Mouse (Mus musculus): ENCODE measurements around the gene Agap3. TPM values are rescaled to one million over a fixed set of nuclear protein-coding genes. Genes with fewer than 3 reads are reported as not detected.

Gene Agap3
- polyA plus RNA-seq, 1 experiment: 44.7 TPM

DNA sequence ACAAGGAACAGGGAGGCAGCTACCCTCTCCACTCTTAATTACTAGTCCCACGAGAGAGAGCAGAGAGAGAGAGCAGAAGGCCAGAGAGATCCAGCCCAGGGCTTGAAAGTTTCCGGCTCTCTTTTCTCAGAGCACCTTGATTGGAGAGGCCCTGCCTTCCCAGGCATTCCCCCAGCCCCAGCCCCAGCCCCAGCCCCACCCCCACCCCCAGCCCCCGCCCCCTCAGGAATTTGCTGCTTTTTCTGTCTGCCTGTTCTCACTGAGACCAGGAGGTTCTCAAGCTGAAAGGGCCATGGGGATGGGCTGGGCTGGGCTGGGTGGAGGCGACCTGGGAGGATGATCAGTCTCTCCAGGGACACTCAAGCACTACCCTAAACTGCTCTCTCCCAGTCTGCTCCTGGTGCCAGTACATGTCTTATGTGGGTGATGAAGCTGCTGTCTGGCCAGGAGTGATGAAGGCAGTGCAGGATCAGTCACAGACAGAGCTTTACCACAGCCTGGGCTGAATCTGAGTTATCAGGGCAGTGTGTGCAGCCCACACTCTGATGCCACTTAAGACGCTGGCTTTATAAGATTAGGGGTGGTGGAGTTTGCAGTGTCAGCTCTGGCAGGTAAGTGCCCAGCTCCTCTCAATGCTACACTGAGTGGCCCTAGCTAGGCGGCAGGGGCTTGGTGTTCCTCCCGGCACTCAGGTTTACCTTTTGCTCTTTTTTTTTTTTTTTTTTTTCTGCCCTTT, 21.1 kb downstream of the Agap3 start:
- H3K27me3 ChIP-seq (ENCODE audit: control insufficient read depth, insufficient read depth, low read length): peaks cover 11% of the 10 kb centered on the region
- no peak for DNase-seq (ENCODE audit: low read depth in 1 of 2, low spot score in 2 of 2)
- H3K36me3 ChIP-seq (ENCODE audit: control insufficient read depth, insufficient read depth, low read length): peaks cover 7% of the 10 kb centered on the region
- no peak overlapping the region for H3K4me3 ChIP-seq (ENCODE audit: extremely low read depth, insufficient read depth, insufficient read length)
- 84% methylated on average over 7 of the region's 7 CpGs for WGBS
- no peak for TF ChIP-seq CTCF (IDR thresholded peaks at IDR 0.05; ENCODE audit: extremely low read depth, insufficient read depth, insufficient read length, insufficient replicate concordance)
- no peak for TF ChIP-seq POLR2A (IDR thresholded peaks at IDR 0.05; ENCODE audit: low read depth, low read length)
- no peak overlapping the region for H3K27ac ChIP-seq (ENCODE audit: insufficient read depth, low read length)
- peaks cover 10% of the 10 kb centered on the region for H3K4me1 ChIP-seq (ENCODE audit: control insufficient read depth, insufficient read depth, insufficient read length)

DNA sequence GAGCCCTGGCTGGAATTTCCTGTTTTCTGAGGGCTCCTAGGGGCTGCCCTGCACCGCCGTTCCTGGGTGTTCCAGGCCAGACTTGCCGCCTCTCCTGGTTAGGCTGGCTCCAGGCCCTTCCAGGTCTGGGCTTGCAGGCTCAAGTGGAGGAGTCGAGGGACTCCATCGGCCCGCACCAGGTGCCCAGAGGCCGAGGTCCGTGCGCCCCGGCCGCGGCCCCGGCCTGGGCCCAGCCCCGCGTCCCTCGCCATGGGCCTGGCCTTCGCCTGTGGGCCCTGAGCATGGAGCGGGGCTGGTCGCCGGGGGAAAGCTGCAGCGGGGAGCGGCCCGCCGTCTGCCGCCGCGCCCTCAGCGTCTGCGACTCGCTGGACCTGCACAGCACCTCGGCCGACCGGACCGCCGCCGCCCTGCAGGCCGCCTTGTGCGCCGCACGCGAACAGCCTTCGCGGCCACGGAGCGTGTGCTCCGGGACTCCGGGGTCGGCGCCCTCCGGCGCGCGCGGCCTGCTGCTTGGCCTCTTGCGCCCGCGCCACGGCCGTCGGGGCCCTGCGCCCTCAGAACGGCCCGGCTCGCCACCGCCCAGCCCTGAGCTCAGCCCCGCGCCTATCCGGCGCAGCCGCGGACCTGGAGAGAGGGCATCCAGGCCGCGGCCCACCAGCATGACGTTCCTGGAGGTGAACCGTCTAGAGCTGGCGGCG, 22.2 kb downstream of the Agap3 start:
- no peak for DNase-seq (ENCODE audit: low read depth in 1 of 2, low spot score in 2 of 2)
- Histone ChIP-seq H3K4me3 (ENCODE audit: extremely low read depth, insufficient read depth, insufficient read length) (peak overlapping the region; percentile 27; the same call in 1 of the 2 replicates), H3K27me3 (ENCODE audit: control insufficient read depth, insufficient read depth, low read length) (peaks cover 11% of the 10 kb centered on the region), H3K27ac (ENCODE audit: insufficient read depth, low read length) (no peak overlapping the region), H3K4me1 (ENCODE audit: control insufficient read depth, insufficient read depth, insufficient read length) (peaks cover 10% of the 10 kb centered on the region), H3K36me3 (ENCODE audit: control insufficient read depth, insufficient read depth, low read length) (peaks cover 12% of the 10 kb centered on the region)
- TF ChIP-seq CTCF (IDR thresholded peaks at IDR 0.05; ENCODE audit: extremely low read depth, insufficient read depth, insufficient read length, insufficient replicate concordance) (no peak), POLR2A (IDR thresholded peaks at IDR 0.05; ENCODE audit: low read depth, low read length) (no peak)
- 24% methylated on average over 76 of the region's 77 CpGs for WGBS

DNA sequence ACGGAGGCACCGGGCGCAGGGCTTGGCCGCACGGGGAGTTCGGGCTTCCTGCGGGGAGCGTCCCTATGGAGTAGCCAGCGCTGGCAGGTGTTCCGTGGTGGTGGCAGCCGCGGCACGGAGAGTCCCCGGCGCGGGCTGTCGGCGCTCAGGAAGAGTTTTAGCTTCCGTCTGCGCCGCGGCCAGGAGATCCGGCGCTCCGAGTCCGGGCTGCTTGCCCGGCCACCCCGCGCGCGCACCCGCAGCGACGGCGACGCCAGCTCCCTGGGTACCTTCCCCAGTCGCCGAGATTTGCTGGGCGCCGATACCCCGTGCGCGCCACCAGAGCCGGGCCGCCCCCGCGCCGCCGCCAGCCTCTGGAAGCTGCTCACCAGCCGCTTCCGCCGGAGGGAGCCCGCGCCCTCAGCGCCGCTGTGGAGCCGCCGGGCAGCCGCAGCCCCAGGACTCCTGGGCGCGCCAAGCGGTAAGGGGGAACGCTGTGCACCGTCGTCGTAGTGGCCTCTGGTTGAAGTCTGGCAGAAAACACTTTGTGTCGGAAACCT, 22.8 kb downstream of the Agap3 start:
- DNase-seq (ENCODE audit: low read depth in 1 of 2, low spot score in 2 of 2): no peak
- H3K4me3 ChIP-seq (ENCODE audit: extremely low read depth, insufficient read depth, insufficient read length): peak overlapping the region; percentile 27; the same call in 1 of the 2 replicates
- 9% methylated on average over 67 of the region's 67 CpGs for WGBS
- peaks cover 16% of the 10 kb centered on the region for H3K36me3 ChIP-seq (ENCODE audit: control insufficient read depth, insufficient read depth, low read length)
- TF ChIP-seq CTCF (IDR thresholded peaks at IDR 0.05; ENCODE audit: extremely low read depth, insufficient read depth, insufficient read length, insufficient replicate concordance): no peak
- no peak for TF ChIP-seq POLR2A (IDR thresholded peaks at IDR 0.05; ENCODE audit: low read depth, low read length)
- peaks cover 11% of the 10 kb centered on the region for H3K27me3 ChIP-seq (ENCODE audit: control insufficient read depth, insufficient read depth, low read length)
- peaks cover 10% of the 10 kb centered on the region for H3K4me1 ChIP-seq (ENCODE audit: control insufficient read depth, insufficient read depth, insufficient read length)
- H3K27ac ChIP-seq (ENCODE audit: insufficient read depth, low read length): no peak overlapping the region

DNA sequence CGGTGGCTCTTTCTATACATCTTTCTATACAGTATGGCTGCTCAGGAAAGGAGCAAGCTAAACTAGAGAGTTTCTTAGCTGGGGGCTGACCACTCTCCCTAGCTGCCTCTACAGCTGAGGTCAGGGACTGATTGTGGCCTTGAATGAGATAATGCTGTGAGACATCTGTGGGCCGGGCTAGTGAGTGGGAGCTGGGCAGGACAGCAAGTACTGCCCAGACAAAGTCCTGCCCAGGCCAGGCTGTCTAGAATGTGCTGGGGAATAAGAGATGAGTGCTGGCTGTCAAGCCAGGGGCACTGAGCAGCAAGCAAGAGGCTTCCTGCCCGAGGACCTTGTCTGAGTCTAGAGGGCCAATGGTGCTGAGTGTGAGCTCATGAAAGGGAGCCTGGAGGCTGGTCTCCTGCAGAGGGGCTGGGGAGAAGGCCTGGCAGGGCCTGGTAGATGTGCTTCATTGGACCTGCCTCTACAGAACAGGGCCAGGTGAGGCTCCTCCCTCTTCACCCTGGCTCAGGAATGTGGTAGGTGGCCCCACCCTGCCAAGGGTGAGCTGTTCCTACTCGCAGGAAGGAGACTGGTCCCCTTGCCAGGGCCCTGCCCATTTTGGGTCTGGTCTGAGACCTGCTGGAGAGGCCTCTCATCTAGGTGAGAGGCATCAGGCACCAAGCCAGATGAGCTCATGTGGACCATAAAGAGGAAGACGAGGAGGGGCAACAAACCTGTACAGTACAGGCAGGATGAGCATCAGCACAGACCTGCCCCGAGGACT, 23.7 kb downstream of the Agap3 start:
- peaks cover 24% of the 10 kb centered on the region for H3K36me3 ChIP-seq (ENCODE audit: control insufficient read depth, insufficient read depth, low read length)
- TF ChIP-seq CTCF (IDR thresholded peaks at IDR 0.05; ENCODE audit: extremely low read depth, insufficient read depth, insufficient read length, insufficient replicate concordance) (no peak), POLR2A (IDR thresholded peaks at IDR 0.05; ENCODE audit: low read depth, low read length) (no peak)
- H3K4me1 ChIP-seq (ENCODE audit: control insufficient read depth, insufficient read depth, insufficient read length): peaks cover 10% of the 10 kb centered on the region
- no peak for DNase-seq (ENCODE audit: low read depth in 1 of 2, low spot score in 2 of 2)
- peaks cover 11% of the 10 kb centered on the region for H3K27me3 ChIP-seq (ENCODE audit: control insufficient read depth, insufficient read depth, low read length)
- H3K4me3 ChIP-seq (ENCODE audit: extremely low read depth, insufficient read depth, insufficient read length): no peak overlapping the region
- H3K27ac ChIP-seq (ENCODE audit: insufficient read depth, low read length): no peak overlapping the region
- WGBS: 89% methylated on average over 6 of the region's 6 CpGs

DNA sequence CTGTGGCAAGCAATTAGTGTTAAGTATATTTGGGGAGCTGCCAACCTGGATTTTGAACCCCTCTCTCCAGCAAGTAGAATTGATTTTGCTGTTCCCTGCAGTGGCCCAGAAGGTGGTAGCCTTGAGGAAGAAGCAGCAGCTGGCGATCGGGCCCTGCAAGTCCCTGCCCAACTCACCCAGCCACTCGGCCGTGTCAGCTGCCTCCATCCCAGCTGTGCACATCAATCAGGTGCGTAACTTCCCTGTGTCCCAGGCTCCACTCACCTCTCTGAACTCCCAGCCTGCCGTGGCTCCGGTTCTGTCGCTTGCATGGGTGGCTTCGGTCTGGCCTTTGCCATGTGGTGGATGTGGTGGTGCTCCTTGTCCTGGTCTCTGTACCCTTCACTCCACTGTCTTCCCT, 25.9 kb downstream of the Agap3 start:
- peaks cover 33% of the 10 kb centered on the region for H3K36me3 ChIP-seq (ENCODE audit: control insufficient read depth, insufficient read depth, low read length)
- no peak overlapping the region for H3K4me3 ChIP-seq (ENCODE audit: extremely low read depth, insufficient read depth, insufficient read length)
- H3K4me1 ChIP-seq (ENCODE audit: control insufficient read depth, insufficient read depth, insufficient read length): peaks cover 10% of the 10 kb centered on the region
- TF ChIP-seq POLR2A (IDR thresholded peaks at IDR 0.05; ENCODE audit: low read depth, low read length): no peak
- TF ChIP-seq CTCF (IDR thresholded peaks at IDR 0.05; ENCODE audit: extremely low read depth, insufficient read depth, insufficient read length, insufficient replicate concordance): no peak
- H3K27ac ChIP-seq (ENCODE audit: insufficient read depth, low read length): no peak overlapping the region
- DNase-seq (ENCODE audit: low read depth in 1 of 2, low spot score in 2 of 2): no peak
- WGBS: 95% methylated on average over 9 of the region's 9 CpGs
- H3K27me3 ChIP-seq (ENCODE audit: control insufficient read depth, insufficient read depth, low read length): peaks cover 11% of the 10 kb centered on the region

DNA sequence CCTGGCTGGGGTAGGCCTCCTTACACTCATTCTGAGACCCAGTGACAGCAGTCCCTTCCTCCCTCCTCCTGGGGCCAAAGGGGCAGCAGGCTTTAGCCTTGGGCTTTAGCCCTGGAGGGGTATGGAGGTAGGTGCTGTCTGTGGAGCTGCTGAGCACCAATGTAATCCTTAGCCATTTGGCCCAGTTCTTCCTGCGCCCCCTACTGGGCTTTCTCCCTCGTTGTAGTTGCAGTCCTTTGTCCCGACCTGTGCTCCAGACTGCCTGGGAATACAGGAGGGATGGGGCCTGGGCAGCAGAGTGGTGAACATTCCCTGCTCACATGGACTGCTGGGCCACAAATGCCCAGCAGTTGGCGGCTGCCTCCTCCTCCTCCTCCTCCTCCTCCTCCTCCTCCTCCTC, 29.7 kb downstream of the Agap3 start:
- Histone ChIP-seq H3K36me3 (ENCODE audit: control insufficient read depth, insufficient read depth, low read length) (peaks cover 34% of the 10 kb centered on the region), H3K4me3 (ENCODE audit: extremely low read depth, insufficient read depth, insufficient read length) (no peak overlapping the region), H3K4me1 (ENCODE audit: control insufficient read depth, insufficient read depth, insufficient read length) (no peaks in the 10 kb centered on the region), H3K27ac (ENCODE audit: insufficient read depth, low read length) (no peak overlapping the region), H3K27me3 (ENCODE audit: control insufficient read depth, insufficient read depth, low read length) (no peaks in the 10 kb centered on the region)
- 46% methylated on average over 4 of the region's 4 CpGs for WGBS
- DNase-seq (ENCODE audit: low read depth in 1 of 2, low spot score in 2 of 2): peak in 1 of 2 experiments; percentile 33
- TF ChIP-seq POLR2A (IDR thresholded peaks at IDR 0.05; ENCODE audit: low read depth, low read length): no peak
- TF ChIP-seq CTCF (IDR thresholded peaks at IDR 0.05; ENCODE audit: extremely low read depth, insufficient read depth, insufficient read length, insufficient replicate concordance): peak; percentile 36; the same call in 1 of the 2 replicates
